Mouse (Mus musculus) forebrain, embryonic 14.5 days (tissue): ENCODE results near the gene Gemin4. TPM values are rescaled to one million over a fixed set of nuclear protein-coding genes. Genes with fewer than 3 reads are reported as not detected.

ENCODE experiments used
- ATAC-seq: fragments of 200-750 bp; cut with Nextera tagmentation; 2 replicates; pipeline ENCODE4 v1.8.0; 2017; ENCODE audit warnings: mild to moderate bottlenecking, moderate library complexity
- DNase-seq: peaks from one replicate; pipeline ENCODE4 v3.0.0-alpha.2; 2015; ENCODE audit warnings: low spot score
- H3K27ac ChIP-seq: fragments of 300-500 bp; sonication (generic); 2 replicates; pipeline ENCODE4 v1.5.1; 2014; ENCODE audit warnings: low read depth, mild to moderate bottlenecking, control low read depth, low read length, moderate library complexity
- H3K27me3 ChIP-seq: fragments of 300-500 bp; sonication (generic); replicated peaks from 2 replicates; pipeline ENCODE4 v1.6.1; 2014; ENCODE audit warnings: low read length, control low read depth, mixed read lengths; ENCODE audit not compliant: control insufficient read depth, insufficient read depth
- H3K36me3 ChIP-seq: fragments of 300-500 bp; sonication (generic); 2 replicates; pipeline ENCODE4 v1.6.1; 2014; ENCODE audit warnings: low read length, control low read depth; ENCODE audit not compliant: control insufficient read depth, insufficient read depth
- H3K4me1 ChIP-seq: fragments of 300-500 bp; sonication (generic); 2 replicates; pipeline ENCODE4 v1.6.1; 2014; ENCODE audit warnings: antibody characterized with exemption, low read length, control low read depth; ENCODE audit not compliant: control insufficient read depth, insufficient read depth
- H3K4me2 ChIP-seq: fragments of 300-500 bp; sonication (generic); 2 replicates; pipeline ENCODE4 v1.6.1; 2014; ENCODE audit warnings: mild to moderate bottlenecking, control low read depth, low read length
- H3K4me3 ChIP-seq: fragments of 300-500 bp; sonication (generic); 2 replicates; pipeline ENCODE4 v1.5.1; 2014; ENCODE audit warnings: low read depth, low read length, control low read depth
- H3K9ac ChIP-seq: fragments of 300-500 bp; sonication (generic); 2 replicates; pipeline ENCODE4 v1.6.1; 2014; ENCODE audit warnings: mild to moderate bottlenecking, low read length, control low read depth, moderate library complexity
- H3K9me3 ChIP-seq: fragments of 300-500 bp; sonication (generic); replicated peaks from 2 replicates; pipeline ENCODE4 v1.6.1; 2016; ENCODE audit warnings: low read length, control low read depth, mixed read lengths; ENCODE audit not compliant: control insufficient read depth
- WGBS: fragments of 180-500 bp; shearing (Covaris S2); extraction: QIAGEN DNeasy Blood & Tissue Kit; methylation state at CpG from one replicate; pipeline ENCODE4 v1.1.7; 2014; 5-methylcytosine and 5-hydroxymethylcytosine counted together
- polyA plus RNA-seq: library from polyadenylated mRNA; unstranded; fragments of >200 nt; fragmentation: Nextera tagmentation; extraction: Ambion mirVana; gene quantifications from 2 replicates; pipeline ENCODE4 v1.2.1, GENCODE M21; 2014

The Gemin4 gene
- polyA plus RNA-seq, 1 experiment from 2014 or later, result 25.7 TPM

DNA sequence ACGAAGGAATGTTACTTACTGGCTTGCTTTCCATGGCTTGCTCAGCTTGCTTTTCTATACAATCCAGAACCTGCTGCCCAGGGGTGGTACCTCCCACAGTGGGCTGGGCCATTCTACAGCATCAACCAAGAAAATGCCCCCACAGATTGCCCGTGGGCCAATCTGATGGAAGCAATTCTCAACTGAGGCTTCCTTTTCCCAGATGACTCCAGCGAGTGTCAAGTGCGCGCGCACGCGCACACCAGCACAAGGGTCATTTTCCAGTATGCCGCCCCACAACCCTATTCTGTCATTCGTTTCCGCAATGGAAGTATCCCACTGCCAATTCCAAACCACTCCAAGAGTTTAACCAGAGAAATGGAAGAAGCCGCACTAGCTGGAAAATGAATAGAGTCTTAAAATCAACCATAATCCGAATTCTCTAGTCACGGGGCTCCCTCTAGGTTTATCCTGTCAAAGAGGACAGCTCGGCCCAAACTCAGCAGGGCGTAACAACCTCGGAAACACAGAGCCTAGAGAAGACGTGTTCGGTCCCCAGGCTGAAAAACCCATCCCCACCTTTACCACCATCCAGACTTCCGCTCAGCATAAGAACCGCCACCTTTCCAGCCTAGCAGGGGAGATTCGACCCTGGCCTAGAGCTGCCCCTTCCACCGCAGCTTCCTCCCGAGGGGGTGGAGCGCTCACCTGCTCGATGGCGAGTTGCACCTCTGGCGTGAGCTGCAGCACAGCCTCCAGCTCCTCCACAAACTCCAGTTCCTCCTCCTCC lies 38.6 kb downstream of the Gemin4 start:
- no peaks in the 10 kb centered on the region for H3K9me3 ChIP-seq
- DNase-seq, result peak; percentile 59

GRCm38 (mm10) chr11:76170207-76170606 lies 47.3 kb downstream of the Gemin4 start:
- Histone ChIP-seq H3K27me3 (no peaks in the 10 kb centered on the region), H3K9me3 (no peaks in the 10 kb centered on the region), H3K9ac (no peak overlapping the region), H3K4me2 (no peak overlapping the region), H3K27ac (0 out of 2 replicates have a peak overlapping the region, but pooled peaks have one; percentile 39), H3K4me1 (no peaks in the 10 kb centered on the region), H3K4me3 (no peak overlapping the region), H3K36me3 (peaks cover 28% of the 10 kb centered on the region)
- WGBS, result 57% methylated on average over 5 of the region's 5 CpGs
- ATAC-seq (peak; percentile 77), DNase-seq (peak; percentile 69)

More for the DNA sequence above, 38.6 kb downstream of the Gemin4 start:
- peak; percentile 78 for ATAC-seq
- peak overlapping the region; percentile 74 for H3K4me2 ChIP-seq
- H3K4me3 ChIP-seq, result peak overlapping the region; percentile 82
- peaks cover 10% of the 10 kb centered on the region for H3K4me1 ChIP-seq
- 2% methylated on average over 28 of the region's 28 CpGs for WGBS
- no peaks in the 10 kb centered on the region for H3K27me3 ChIP-seq
- peak overlapping the region; percentile 73 for H3K9ac ChIP-seq
- peak overlapping the region; percentile 40 for H3K27ac ChIP-seq
- H3K36me3 ChIP-seq, result peaks cover 20% of the 10 kb centered on the region

DNA sequence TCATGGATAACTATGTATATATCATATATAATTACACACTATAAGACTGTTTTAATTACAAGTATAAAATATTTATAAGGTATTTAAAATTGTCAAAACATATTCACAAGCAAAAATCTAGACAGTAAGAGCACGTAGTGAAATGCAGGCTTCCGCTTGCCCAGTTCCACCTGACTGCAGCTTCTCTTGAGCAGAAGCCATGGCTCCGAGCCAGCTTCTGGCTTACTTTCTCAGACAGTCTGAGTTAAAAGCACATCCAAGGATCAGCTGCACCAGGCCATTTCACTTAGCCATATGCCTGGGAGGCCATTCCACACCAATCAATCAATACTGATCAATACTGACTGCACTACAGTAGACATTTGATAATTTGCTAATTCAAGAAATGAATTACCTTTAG lies 48.5 kb downstream of the Gemin4 start:
- no peak for ATAC-seq
- WGBS, result 70% methylated on average over 3 of the region's 3 CpGs

DNA sequence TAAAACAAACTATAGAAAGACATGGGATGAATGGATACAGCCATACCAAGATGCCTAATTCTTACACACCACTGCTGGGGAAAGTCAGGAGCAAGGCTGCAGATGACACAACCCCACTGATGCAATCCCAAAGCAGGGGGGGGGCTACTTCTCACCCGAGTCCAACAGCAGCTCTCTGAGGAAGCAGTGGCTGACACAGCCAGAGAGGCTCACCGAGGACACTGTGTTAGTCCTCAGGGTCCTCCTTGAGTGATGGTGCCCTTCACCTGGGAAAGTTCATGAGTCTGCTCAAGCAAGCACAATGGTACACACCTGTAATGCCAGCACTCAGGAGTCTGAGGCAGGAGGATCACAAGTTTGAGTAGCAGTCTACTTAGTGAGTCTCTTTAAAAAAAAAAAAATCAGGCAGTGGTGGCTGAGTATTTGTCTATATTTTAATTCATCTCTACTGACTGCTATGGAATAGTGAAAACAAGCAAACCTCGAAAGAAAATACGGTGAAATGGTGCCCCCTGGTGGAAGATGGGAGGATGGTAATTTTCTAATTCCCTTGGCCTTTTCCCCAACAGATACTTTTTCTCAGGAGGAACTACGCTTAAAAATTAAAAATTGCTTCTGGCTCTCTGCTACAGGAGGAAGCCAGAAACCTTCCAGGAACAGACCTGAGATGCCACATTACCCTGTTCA lies 50.2 kb downstream of the Gemin4 start:
- H3K9ac ChIP-seq, result no peak overlapping the region
- no peak overlapping the region for H3K27ac ChIP-seq
- no peak overlapping the region for H3K4me2 ChIP-seq
- H3K36me3 ChIP-seq, result peaks cover 25% of the 10 kb centered on the region
- H3K4me1 ChIP-seq, result no peaks in the 10 kb centered on the region
- peak; percentile 80 for DNase-seq
- ATAC-seq, result no peak
- H3K9me3 ChIP-seq, result no peaks in the 10 kb centered on the region
- H3K4me3 ChIP-seq, result no peak overlapping the region
- 33% methylated on average over 5 of the region's 5 CpGs for WGBS
- no peaks in the 10 kb centered on the region for H3K27me3 ChIP-seq

More for the DNA sequence above, 48.5 kb downstream of the Gemin4 start:
- Histone ChIP-seq H3K36me3 (peaks cover 24% of the 10 kb centered on the region), H3K9ac (no peak overlapping the region), H3K27me3 (no peaks in the 10 kb centered on the region), H3K4me1 (no peaks in the 10 kb centered on the region), H3K27ac (no peak overlapping the region), H3K4me3 (no peak overlapping the region), H3K9me3 (no peaks in the 10 kb centered on the region), H3K4me2 (no peak overlapping the region)
- DNase-seq, result peak; percentile 57

DNA sequence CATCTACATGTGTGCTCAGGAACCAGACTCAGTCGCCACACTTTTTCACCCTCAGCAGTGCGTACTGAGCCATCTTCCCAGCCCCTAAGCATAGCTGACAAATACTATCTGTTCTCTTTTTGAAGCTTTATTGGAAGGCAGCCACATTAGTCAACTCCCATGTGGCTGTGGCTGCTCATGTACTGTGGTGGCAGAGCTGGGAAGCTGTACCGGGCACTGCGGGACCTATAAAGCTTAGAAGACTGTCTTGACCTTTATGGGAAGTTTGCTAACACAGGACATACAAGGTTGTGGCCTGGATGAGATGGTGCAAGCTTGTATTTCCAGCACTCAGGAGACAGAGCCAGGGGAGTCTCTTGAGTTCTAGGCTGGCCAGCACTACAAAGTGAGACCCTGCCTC lies 50.8 kb downstream of the Gemin4 start:
- ATAC-seq, result no peak
- H3K27me3 ChIP-seq, result no peaks in the 10 kb centered on the region
- 94% methylated on average over 4 of the region's 4 CpGs for WGBS

More for the DNA sequence above, 50.8 kb downstream of the Gemin4 start:
- Histone ChIP-seq H3K27ac (no peak overlapping the region), H3K9ac (no peak overlapping the region), H3K4me3 (no peak overlapping the region), H3K36me3 (peaks cover 22% of the 10 kb centered on the region), H3K4me2 (no peak overlapping the region), H3K9me3 (no peaks in the 10 kb centered on the region), H3K4me1 (no peaks in the 10 kb centered on the region)
- DNase-seq, result no peak

Other genes starting within 250 kb of the Gemin4 start
- gene 1700016K19Rik, start 217.8 kb downstream of the Gemin4 start, polyA plus RNA-seq, result 1.8 and 2.5 TPM in 2 replicates
- 3.6 and 4.6 TPM in 2 replicates for gene Rflnb, start 189.9 kb downstream of the Gemin4 start, polyA plus RNA-seq
- 63.8 and 67.9 TPM in 2 replicates for gene Vps53, start 38.0 kb downstream of the Gemin4 start, polyA plus RNA-seq
- gene Fam57a, start 38.0 kb downstream of the Gemin4 start, polyA plus RNA-seq, result 26.1 and 27.5 TPM in 2 replicates
- not detected in 2 replicates for gene Dbil5, start 56 bp downstream of the Gemin4 start, polyA plus RNA-seq
- 21.6 and 23.8 TPM in 2 replicates for gene Mrm3, start 26.1 kb upstream of the Gemin4 start, polyA plus RNA-seq
- gene Glod4, start 26.1 kb upstream of the Gemin4 start, polyA plus RNA-seq, result 137 and 144 TPM in 2 replicates
- 19.3 and 21.2 TPM in 2 replicates for gene Nxn, start 181.5 kb upstream of the Gemin4 start, polyA plus RNA-seq
- 125 TPM in 2 replicates for gene Timm22, start 189.3 kb upstream of the Gemin4 start, polyA plus RNA-seq